Mouse (Mus musculus): Measurements from ENCODE around the gene Pds5b. TPM values are rescaled to one million over a fixed set of nuclear protein-coding genes. Genes with fewer than 3 reads are reported as not detected.
"Not testable (repeated sequence)": the region's sequence is repeated elsewhere in the genome, so short reads cannot be mapped to it uniquely, and the experiment has no call there.

Pds5b gene
- polyA plus RNA-seq, 1 experiment from 2014 or later = 48.5 TPM

GRCm38 (mm10) chr5:150845961-150846360, 172.4 kb downstream of the Pds5b start:
- ATAC-seq (ENCODE audit: insufficient read depth, low FRiP score, low TSS enrichment) (no peak), DNase-seq (ENCODE audit: low spot score) (no peak)
- Histone ChIP-seq H3K4me1 (ENCODE audit: control insufficient read depth, insufficient read depth, low read length) (no peaks in the 10 kb centered on the region), H3K27ac (ENCODE audit: low read depth, low read length) (no peak overlapping the region), H3K4me2 (ENCODE audit: low read depth) (no peak overlapping the region), H3K9ac (ENCODE audit: low read length) (no peak overlapping the region), H3K27me3 (ENCODE audit: control insufficient read depth, insufficient read depth, low read length) (no peaks in the 10 kb centered on the region), H3K9me3 (ENCODE audit: control insufficient read depth, low read length) (no peaks in the 10 kb centered on the region), H3K36me3 (ENCODE audit: control insufficient read depth, insufficient read depth, low read length) (no peaks in the 10 kb centered on the region), H3K4me3 (ENCODE audit: low read depth, low read length) (no peak overlapping the region)
- 91% methylated on average over 6 of the region's 6 CpGs for WGBS

- H3K4me1 ChIP-seq (ENCODE audit: control insufficient read depth, insufficient read depth, low read length) = no peaks in the 10 kb centered on the region
- 73% methylated on average over 2 of the region's 2 CpGs for WGBS
- DNase-seq (ENCODE audit: low spot score) = no peak
These were observed 177.3 kb downstream of the Pds5b start for GRCm38 (mm10) chr5:150850821-150851220.

GRCm38 (mm10) chr5:150852097-150852496, 178.6 kb downstream of the Pds5b start:
- not testable (repeated sequence) for DNase-seq (ENCODE audit: low spot score); H3K4me3 ChIP-seq (ENCODE audit: low read depth, low read length); H3K27me3 ChIP-seq (ENCODE audit: control insufficient read depth, insufficient read depth, low read length); H3K9ac ChIP-seq (ENCODE audit: low read length); H3K9me3 ChIP-seq (ENCODE audit: control insufficient read depth, low read length); ATAC-seq (ENCODE audit: insufficient read depth, low FRiP score, low TSS enrichment); H3K27ac ChIP-seq (ENCODE audit: low read depth, low read length); H3K4me1 ChIP-seq (ENCODE audit: control insufficient read depth, insufficient read depth, low read length); H3K4me2 ChIP-seq (ENCODE audit: low read depth); H3K36me3 ChIP-seq (ENCODE audit: control insufficient read depth, insufficient read depth, low read length)
- 94% methylated on average over 2 of the region's 2 CpGs for WGBS

More at GRCm38 (mm10) chr5:150850821-150851220, 177.3 kb downstream of the Pds5b start:
- no peak overlapping the region for H3K4me3 ChIP-seq (ENCODE audit: low read depth, low read length)
- no peaks in the 10 kb centered on the region for H3K27me3 ChIP-seq (ENCODE audit: control insufficient read depth, insufficient read depth, low read length)
- no peaks in the 10 kb centered on the region for H3K36me3 ChIP-seq (ENCODE audit: control insufficient read depth, insufficient read depth, low read length)
- H3K9ac ChIP-seq (ENCODE audit: low read length) = no peak overlapping the region
- no peak overlapping the region for H3K4me2 ChIP-seq (ENCODE audit: low read depth)
- H3K27ac ChIP-seq (ENCODE audit: low read depth, low read length) = no peak overlapping the region
- no peaks in the 10 kb centered on the region for H3K9me3 ChIP-seq (ENCODE audit: control insufficient read depth, low read length)
- no peak for ATAC-seq (ENCODE audit: insufficient read depth, low FRiP score, low TSS enrichment)

GRCm38 (mm10) chr5:150854506-150854905, 181.0 kb downstream of the Pds5b start:
- H3K9me3 ChIP-seq (ENCODE audit: control insufficient read depth, low read length) = no peaks in the 10 kb centered on the region
- no peak overlapping the region for H3K27ac ChIP-seq (ENCODE audit: low read depth, low read length)
- H3K4me2 ChIP-seq (ENCODE audit: low read depth) = no peak overlapping the region
- H3K4me3 ChIP-seq (ENCODE audit: low read depth, low read length) = no peak overlapping the region
- no peaks in the 10 kb centered on the region for H3K27me3 ChIP-seq (ENCODE audit: control insufficient read depth, insufficient read depth, low read length)
- no peak for DNase-seq (ENCODE audit: low spot score)
- H3K36me3 ChIP-seq (ENCODE audit: control insufficient read depth, insufficient read depth, low read length) = no peaks in the 10 kb centered on the region
- ATAC-seq (ENCODE audit: insufficient read depth, low FRiP score, low TSS enrichment) = no peak
- WGBS = 69% methylated on average over 1 of the region's 1 CpGs
- H3K4me1 ChIP-seq (ENCODE audit: control insufficient read depth, insufficient read depth, low read length) = no peaks in the 10 kb centered on the region
- H3K9ac ChIP-seq (ENCODE audit: low read length) = no peak overlapping the region

GRCm38 (mm10) chr5:150859642-150860194, 186.2 kb downstream of the Pds5b start:
- 61% methylated on average over 5 of the region's 5 CpGs for WGBS
- DNase-seq (ENCODE audit: low spot score) = no peak
- Histone ChIP-seq H3K36me3 (ENCODE audit: control insufficient read depth, insufficient read depth, low read length) (no peaks in the 10 kb centered on the region), H3K27ac (ENCODE audit: low read depth, low read length) (no peak overlapping the region), H3K9ac (ENCODE audit: low read length) (no peak overlapping the region), H3K4me2 (ENCODE audit: low read depth) (no peak overlapping the region), H3K4me3 (ENCODE audit: low read depth, low read length) (no peak overlapping the region), H3K27me3 (ENCODE audit: control insufficient read depth, insufficient read depth, low read length) (no peaks in the 10 kb centered on the region), H3K9me3 (ENCODE audit: control insufficient read depth, low read length) (no peaks in the 10 kb centered on the region), H3K4me1 (ENCODE audit: control insufficient read depth, insufficient read depth, low read length) (no peaks in the 10 kb centered on the region)
- ATAC-seq (ENCODE audit: insufficient read depth, low FRiP score, low TSS enrichment) = no peak

Other genes with a start within 250 kb of the Pds5b start
- not detected in 2 replicates for gene Zar1l, start 155.6 kb upstream of the Pds5b start, polyA plus RNA-seq (2014; fragmentation: Nextera tagmentation; extraction: Ambion mirVana)
- gene Brca2, start 151.1 kb upstream of the Pds5b start, polyA plus RNA-seq (2014; fragmentation: Nextera tagmentation; extraction: Ambion mirVana) = 20.1 and 22.6 TPM in 2 replicates
- 2.9 and 3.4 TPM in 2 replicates for gene N4bp2l1, start 76.6 kb upstream of the Pds5b start, polyA plus RNA-seq (2014; fragmentation: Nextera tagmentation; extraction: Ambion mirVana)
- gene N4bp2l2, start 7.6 kb upstream of the Pds5b start, polyA plus RNA-seq (2014; fragmentation: Nextera tagmentation; extraction: Ambion mirVana) = 44.5 and 44.8 TPM in 2 replicates

Measured in neural tube, embryonic 11.5 days (tissue).